Mouse (Mus musculus) MN1 (cell line): ENCODE results near the gene Nr5a2.

Source experiments
- DNase-seq: peaks from one replicate; pipeline ENCODE4 v3.0.0-alpha.2; 2016; ENCODE audit warnings: low spot score

Nr5a2 gene

DNA sequence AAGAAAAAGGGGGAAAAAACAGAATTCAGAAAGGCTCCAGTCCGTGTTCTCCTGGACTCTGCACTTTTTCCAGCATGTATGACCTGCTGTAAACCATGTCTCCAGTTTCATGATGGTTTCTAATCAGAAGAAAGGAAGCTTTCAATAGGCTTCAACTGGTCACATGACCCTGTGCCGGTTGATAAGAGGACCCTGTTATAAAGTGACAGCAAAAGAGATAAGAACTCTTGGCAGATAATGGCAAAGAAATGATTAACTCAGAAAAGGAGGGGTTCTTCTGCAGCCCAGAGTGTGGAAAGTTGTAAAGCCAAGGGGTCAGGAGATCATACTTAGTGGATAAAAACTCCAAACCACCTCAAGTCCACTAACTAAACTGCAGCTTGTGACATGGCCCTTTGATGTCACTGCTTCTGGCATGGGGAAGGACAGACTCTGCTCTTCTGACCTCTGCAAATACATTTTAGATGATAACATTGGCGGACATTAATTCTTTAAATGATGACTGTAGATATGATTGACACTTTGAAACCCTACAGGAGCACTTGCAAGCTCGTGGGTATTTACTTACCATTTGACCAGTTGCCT lies at the start of gene Nr5a2:
TSS of gene Nr5a2 (minus strand) at position 21 of the 585 bp plus-strand sequence.
- no peak for DNase-seq

DNA sequence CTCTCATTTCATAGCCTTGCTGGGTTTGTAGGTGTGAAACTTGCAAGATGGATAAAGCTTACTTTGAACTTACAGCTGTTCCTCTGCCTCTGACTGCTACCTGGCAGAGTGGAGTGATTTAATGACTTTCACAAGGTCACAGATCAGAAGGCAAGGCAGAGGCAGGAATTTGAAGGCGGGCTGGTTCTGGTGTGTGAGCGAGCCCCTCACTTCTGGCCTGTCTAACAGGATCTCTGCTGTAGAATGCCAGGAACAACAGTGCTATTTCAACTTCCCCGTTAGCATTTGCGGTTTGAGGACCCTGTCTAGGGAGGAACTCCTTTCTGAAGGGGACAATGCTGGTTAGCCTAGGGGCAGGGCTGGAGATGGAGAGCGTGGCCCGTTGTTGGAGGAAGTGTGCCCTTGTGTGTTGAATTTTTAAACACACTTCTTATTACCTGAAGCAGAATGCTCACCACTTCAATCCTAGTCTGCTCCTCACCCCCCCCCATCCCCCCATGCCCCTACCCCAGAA lies 48.5 kb upstream of the Nr5a2 start:
- no peak for DNase-seq

DNA sequence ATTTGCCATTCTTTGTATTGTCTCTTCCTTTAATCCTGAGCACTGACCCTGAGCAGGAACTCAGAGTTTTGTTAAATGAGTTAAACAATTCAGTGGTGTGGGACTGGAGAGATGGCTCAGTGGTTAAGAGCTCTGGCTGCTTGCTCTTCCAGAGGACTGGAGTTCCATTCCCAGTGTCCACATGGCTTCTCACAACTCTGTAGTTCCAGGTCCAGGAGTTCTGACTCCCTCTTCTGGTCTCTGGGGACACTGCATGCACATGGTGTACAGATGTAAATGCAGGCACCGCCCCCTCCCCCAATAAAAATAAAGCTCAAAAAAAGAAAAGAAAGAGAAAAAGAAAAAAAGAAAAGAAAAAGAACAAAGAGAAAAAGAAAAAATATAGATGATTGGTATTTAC lies 43.6 kb upstream of the Nr5a2 start:
- no peak for DNase-seq

DNA sequence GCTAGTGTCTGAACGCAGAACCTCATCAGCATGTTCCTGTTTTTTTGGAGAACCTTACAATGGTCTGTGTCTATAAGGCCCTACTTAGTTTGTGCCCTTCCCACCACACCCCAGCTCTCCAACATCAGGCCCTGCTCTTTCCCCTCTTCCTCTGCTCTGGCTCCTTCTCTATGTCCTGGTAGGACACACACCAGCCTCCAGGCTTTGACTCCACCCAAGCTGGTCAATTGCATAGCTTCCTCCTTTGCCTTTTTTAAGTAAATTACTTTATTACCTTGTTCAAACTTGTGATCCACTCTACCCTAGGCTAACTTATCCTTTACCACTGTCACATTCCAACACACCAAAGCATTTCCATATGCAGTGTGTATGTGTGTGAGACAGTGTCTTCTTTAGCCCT lies 42.9 kb upstream of the Nr5a2 start:
- no peak for DNase-seq

DNA sequence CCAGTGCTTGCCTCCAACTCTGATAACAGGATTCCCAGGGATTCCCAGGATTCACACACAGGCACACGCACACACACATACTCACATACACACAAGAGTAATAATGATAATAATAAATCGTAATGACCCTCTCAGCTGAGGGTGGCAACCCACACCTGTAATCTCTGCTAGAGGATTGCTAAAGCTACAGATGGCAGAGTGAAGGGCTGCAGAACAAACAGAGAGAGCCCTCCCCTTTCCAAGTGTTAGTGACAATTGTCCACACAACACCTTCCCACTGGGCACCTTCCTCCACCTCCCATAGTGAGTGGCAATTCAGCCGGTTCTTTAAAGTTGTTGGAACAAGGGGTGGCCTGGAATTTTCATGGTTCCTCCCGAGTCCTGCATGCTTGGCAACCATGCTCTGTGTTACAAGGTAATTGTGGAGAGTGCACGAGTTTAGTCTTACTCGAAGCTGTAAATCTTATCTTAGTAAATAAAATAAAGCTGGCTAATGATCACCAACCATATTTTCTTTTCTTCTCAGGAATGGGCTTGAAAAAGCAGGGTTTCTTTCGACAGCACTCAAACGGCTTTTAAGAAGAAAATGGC lies 31.6 kb upstream of the Nr5a2 start:
- DNase-seq: no peak

DNA sequence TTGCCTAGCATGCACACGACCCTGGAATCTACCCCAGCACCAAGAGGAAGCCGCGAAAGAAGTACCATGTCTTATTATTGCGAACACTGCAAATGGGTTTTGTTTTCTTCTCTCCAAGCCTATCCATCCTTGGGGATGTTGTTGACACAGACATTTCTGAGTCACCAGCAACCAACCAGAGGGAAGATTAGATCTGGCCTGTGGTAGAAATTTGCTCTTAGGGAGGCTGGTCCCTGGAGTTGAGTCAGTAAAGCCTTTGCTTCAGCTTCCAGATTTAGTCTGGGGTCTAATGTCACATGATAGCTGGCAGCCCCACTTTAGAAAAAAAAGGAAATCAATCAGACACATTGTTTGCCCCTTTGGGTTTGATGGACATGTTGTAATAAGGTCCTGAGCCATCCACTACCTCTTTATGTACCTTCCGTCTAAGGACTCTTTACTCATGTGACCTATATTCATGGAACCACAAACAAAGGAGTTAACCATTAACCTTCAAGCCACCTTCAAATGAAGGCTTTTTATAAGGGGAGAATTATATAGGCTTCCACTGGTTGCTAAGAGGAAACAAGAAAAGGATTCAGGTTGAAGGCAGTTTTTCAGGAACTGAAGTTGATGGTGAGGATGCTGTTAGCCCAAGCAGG lies 20.1 kb upstream of the Nr5a2 start:
- no peak for DNase-seq

DNA sequence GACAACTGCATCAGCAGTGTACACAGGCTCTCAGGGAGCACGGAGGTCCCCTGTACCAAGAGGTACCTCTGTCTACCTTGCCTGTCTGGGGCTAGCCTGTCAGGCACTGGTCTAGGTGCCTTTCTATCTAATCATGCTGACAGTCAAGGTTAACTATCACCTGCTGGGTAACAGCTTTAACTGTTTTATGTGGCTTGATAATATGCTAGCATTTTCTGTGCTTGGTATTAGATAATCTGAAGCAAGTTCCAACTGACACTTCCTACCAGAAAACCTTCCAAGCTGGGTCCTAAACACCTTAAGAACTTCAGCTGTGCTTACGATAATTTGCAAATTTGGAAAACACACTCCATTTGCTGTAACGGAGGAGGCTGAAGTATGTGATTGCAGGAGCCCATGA lies 17.6 kb upstream of the Nr5a2 start:
- DNase-seq: no peak

DNA sequence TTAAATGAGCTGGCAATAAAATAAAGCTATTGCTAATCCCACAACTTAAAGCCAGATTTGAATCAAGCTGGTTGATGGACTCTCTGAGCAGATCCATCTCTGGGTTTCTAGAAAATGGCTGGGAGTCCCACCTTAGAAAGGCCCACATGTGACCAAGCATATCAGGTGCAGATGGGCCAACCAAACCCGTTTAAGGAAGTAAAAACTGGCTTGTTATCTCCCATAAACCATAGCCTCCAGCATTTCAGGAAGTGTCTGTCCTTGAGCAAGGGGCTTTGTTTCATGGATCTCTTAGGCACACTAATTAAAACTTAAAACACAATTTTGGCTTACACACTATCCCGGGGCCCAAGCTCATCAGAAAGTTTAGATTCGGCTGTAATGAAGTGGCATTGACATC lies 13.8 kb upstream of the Nr5a2 start:
- DNase-seq: no peak

DNA sequence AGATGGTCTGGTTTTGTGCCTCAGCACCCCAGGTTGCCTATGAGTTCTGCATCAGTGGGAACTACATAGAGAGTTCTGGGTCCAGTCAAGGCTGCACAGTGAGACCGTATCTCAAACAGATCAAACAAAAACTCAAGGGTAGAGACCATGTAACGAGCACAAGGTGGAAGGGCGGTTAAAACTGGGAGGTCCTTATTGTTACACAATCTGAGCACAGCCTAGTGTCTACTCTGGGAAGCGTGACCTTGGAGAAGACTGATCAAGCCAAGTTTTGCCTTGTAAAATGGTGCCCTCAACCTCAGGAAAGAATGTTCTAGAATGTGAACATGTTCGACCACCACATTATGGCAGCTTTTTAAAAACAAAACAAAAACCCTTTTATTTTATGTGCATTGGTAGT lies 12.8 kb upstream of the Nr5a2 start:
- DNase-seq: no peak

DNA sequence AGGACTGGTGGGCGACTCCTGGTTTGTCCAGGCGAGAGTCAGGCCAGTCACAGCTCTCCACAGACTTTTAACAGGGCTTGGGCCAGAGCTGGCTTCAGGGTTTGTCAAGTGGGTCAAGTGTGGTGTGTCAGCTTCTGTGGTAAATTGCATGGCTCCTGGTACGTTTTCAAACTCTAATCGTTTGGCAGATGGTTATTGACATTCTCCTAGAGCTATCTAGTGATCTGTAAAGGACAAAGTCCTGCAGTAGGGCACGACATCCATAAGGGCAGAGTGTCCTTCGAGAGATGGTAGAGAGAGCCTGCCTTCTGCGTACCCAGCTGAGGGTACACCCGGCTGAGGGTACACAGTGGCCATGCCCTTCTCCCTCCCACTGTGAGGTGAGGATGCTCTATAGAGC lies 10.7 kb upstream of the Nr5a2 start:
- no peak for DNase-seq

DNA sequence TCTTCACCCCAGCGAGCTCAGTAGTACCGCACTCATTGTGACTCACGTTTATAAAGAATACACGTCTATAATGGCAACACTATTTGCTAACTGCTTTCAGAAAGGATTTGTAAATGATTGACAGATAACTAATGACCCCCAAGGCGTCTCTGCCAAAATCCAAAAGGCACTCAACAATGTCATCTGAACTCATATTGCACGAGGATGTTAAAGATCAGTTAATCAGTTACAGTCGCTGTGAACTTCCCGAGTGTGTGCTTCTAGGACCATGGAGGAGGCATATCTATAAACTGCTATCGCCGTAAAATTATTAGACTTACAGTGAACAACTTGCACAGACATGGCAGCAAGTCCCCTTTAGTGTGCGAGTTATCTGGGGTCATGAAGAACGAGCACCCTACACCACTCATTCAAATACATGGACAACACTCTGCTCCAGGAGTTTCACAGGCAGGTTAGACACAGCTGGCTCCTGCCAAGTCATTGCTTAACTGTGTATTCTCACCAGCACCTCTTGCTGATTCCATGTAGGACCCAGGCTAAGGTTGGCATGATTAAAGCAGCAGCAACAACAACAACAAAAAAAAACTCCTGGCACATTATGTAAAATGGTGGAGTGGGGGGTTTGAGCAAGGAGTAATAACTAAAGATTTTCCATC lies 6.6 kb upstream of the Nr5a2 start:
- DNase-seq: no peak

DNA sequence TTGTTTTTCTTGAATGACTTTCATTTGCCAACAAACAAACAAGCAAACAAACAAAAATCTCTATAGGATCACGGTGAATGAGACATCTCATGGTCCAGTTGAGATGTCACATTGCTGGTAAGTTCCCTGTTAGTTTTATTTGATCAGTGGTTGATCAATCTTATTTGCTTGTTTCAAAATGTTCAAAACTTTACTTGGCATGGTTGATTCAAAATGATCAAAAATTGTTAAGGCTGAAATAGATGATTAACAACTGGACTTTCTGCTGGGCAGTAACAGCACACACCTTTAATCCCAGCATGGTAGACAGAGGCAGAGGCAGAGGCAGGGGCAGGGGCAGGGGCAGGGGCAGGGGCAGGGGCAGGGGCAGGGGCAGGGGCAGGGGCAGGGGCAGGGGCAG lies 757 bp downstream of the Nr5a2 start:
- no peak for DNase-seq

DNA sequence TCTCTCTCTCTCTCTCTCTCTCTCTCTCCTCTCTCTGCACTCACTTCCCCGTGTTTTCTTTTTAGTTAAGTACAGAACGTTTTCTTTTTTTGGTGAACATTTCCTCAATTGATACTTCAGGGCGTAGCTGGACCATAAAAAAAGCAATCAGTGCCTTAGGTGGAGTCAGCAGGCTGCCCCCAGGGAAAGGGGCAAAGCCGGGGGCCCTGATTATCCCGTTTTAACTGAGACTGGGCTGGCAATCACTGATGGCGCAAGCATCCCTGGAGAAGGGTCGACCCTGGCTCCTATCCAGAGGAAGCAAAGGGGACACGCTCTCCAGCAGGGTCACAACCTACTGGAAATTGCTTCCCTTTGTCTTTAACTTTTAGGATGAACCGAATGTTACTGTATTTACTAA lies 1.6 kb downstream of the Nr5a2 start:
- no peak for DNase-seq

DNA sequence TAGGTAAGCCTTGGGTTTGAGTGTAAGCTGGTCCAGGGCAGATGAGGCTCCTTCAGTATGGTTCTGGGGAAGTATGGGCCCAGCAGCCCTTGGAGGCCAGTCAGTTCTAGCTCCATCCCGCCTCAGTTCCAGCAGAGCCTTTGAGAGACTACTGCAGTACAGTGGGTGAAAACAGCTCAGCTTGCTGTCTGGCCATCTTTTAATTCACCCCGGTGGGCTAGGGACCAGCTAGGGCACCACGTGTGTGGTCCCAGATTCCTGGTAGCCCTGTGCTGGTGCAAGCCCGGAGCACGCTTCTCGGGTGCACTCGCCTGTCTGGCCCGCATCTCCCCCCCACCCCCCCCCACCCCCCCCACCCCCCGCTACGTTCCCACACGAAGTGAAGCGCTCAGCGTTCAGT lies 2.1 kb downstream of the Nr5a2 start:
- no peak for DNase-seq

DNA sequence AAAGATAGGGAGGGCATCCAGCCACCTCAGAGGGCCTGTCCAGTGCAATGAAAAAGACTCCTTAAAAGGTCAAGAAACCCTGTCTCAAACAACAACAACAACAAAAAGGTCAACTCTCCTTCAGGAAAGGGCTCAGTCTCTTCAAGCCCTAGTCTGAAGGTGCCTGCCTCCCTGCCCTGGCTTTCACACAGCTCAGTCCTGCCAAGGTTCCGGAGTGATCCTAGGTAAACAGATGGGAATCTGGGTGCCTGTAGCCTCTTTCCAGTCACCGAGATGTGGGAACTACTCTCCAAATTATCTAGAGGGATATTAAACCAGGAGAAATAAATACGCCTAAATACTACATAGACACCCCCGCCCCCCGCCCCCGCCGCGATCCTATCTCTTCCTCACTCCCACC lies 2.6 kb downstream of the Nr5a2 start:
- DNase-seq: no peak

DNA sequence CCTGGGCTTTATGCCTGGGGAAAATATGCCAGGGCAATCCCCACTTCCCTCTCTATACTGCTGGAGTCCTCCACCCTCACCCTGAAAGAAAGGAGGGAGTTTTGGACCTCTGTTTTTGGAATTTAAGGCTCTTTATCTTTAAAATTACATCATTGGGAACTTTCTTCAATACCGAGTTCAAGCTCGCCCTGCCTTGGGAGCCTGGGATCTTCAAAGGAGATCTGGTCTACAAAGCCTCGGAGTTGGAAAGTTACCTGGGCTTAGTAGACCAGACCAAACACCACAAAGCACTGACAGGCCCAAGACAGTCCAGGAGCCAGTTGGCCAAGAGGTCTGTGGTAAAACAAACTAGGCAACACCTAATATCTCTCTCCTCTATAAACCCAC lies 6.1 kb downstream of the Nr5a2 start:
- DNase-seq: no peak

DNA sequence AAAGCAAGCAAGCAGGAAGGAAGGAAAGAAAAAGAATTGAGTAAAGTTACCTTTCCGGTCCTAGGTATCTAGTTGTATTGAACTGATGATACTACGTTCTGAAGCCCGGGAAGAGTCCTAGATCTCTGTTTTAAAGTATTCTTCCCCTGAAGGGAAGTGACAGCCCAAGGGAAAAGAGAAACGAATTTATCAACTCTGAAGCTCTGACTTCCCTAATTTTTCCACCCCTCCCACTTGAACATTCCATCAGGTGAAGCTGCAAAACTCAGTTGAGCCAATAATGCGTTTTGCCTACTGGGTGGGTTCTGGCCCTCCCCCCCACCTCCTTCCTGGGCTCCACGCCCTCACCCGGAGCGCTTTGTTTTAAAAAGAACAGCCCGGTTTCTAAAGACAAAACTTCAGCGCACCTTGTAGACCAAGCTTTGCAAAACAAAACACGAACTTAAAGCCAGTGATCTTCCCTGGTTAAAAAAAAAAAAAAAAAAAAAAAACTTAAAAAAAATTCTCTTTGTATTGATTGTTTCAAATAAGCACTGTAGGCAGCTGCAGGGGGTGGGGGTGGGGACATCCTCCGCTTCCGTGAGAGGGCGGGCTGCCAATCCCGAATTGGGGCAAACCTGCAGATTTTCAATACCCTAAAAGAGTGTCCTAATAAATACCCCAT lies 6.7 kb downstream of the Nr5a2 start:
- DNase-seq: no peak

DNA sequence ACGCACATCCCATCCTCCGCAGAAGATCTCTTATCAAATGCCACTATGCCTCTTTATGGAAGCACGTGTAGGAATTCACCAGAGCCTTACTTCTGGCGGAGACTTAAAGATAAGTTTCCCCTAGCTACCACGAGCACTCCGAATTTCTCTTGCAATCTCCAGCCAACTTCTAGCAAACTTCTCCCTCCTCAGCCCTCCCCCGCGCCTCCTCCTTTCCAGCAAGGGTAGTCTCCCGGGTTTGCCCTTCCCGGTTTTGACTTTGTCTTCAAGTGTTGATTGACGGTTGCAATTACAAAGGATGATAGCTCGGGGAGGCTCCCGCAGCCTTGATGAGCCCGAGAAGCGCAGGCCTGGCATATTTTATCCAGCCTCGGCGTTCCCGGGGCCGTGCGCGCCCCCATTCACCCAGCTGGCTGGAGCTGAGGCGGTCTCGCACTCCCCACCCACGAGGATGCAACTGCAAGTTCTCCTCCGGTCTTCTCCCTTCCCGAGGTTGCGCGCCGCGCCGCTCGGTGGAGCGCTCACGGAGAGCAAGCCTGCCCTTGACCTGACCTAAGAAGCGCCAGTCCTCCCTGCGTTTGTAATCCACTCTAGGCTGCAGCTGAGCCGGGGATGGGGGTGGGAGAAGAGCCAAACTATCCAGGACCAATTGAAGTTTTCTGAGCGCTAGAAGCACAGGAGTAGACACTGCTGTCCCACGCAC lies 7.5 kb downstream of the Nr5a2 start:
- no peak for DNase-seq

DNA sequence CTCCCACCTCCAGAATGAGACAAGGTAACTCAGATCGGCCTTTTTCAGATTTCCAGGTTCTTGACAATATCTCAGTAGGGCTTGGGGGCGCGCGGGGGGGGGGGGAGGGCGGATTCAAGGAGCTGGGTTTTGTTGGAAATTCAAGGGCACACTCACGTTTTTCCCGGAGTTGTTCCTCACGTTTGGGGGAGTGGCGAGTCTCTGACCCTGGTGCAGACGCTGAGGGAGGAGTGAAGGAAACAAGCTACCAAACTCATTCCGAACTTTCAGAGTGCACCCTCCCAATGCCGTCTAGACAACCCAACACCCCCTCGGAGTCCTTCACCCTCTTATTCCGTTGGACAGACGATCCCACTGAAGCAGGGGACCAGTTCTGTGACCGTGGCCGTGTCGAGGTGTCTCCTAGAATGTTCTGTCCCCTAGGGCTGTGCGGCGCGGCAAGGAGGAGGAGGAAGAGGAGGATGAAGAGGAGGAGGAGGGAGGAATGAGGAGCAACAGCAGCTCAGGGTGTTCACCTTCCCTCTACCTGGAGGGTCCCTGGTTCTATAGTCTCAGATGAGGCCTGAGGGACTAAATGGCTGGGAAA lies 8.2 kb downstream of the Nr5a2 start:
- DNase-seq: no peak

DNA sequence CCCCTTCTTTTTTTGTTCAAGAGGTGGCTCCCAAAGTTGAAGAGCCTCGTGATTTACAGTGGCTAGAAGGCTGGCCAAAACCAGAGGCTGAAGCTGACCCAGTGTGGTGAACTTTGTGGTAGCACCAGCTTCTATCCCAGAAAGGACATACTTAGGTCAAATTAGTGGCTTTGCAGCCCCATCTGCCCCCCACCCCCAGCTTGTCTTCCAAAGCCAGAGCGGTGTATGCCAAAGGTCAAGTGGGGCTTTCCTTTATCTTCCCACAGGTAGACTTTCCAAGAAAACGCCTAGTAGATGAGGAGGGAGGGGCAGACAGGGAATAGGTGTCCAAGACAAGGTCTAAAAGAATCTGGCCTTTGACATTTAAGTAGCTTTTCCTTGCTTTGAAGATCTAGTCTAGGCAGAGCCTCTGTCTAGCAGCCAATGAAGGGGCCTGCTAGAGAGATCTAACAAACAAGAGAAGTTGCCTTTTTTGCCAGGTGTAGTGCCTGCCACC lies 9.0 kb downstream of the Nr5a2 start:
- no peak for DNase-seq

DNA sequence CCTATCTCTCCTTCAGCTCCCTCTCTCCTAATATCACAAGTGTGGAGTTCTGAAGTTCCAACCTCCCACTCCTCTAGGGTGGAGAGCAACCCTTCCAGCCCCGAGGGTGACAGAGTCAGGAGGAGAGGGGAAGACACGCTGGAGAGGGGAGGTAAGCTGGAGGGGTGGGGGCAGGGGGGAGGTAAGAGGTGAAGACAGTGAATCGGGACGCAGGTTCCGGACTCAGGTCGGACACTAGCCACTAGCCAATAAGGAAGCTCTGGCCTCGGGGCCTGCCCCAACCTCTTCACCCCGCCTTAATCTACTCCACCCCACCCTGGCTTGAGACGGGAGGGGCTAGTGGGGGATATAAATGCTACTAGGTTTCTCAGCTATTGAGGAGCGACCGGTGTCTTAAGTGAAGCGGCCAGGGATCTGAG lies 10.9 kb downstream of the Nr5a2 start:
- DNase-seq: no peak
